Mouse (Mus musculus) adrenal gland, adult 18-20 months (tissue): ENCODE measurements at regions not wholly inside any gene's neighbourhood (a gene's known extent, or its start where the extent isn't known, plus 50 kb on each side); places are given as distances from the start of the nearest gene placed in this dataset.

ENCODE experiments used
- DNase-seq, 2 experiments: peaks; one replicate each; pipeline ENCODE4 v3.0.0; 2021 to 2022; ENCODE audit warnings: low spot score in 2 of 2

- DNase-seq, result no peak
These were observed 66.4 kb upstream of the Arhgap32 start for GRCm38 (mm10) chr9:32049546-32049945.

GRCm38 (mm10) chr9:32053886-32054615, 61.9 kb upstream of the Arhgap32 start:
- no peak for DNase-seq

GRCm38 (mm10) chr9:32057427-32058115, 58.4 kb upstream of the Arhgap32 start:
- DNase-seq, result no peak

- no peak for DNase-seq
These were observed 53.2 kb upstream of the Arhgap32 start for GRCm38 (mm10) chr9:32062740-32063139.

- peak in 1 of 2 experiments; percentile 32 for DNase-seq
These were observed 52.4 kb upstream of the Arhgap32 start for GRCm38 (mm10) chr9:32063541-32063940.

- DNase-seq, result no peak
These were observed 51.9 kb upstream of the Arhgap32 start for GRCm38 (mm10) chr9:32064007-32064550.
